Mouse (Mus musculus): ENCODE measurements around the gene Sh3rf3. TPM values are rescaled to one million over a fixed set of nuclear protein-coding genes. Genes with fewer than 3 reads are reported as not detected.

Sh3rf3 gene
- polyA plus RNA-seq, 1 experiment from 2014 or later: 1.1 TPM

GRCm38 (mm10) chr10:59019302-59019973 lies 206.3 kb downstream of the Sh3rf3 start:
- no peaks in the 10 kb centered on the region for H3K27me3 ChIP-seq (replicated peaks)
- no peaks in the 10 kb centered on the region for H3K9me3 ChIP-seq
- no peaks in the 10 kb centered on the region for H3K4me1 ChIP-seq
- WGBS: 58% methylated on average over 3 of the region's 3 CpGs
- H3K9ac ChIP-seq: no peak overlapping the region
- H3K36me3 ChIP-seq: no peaks in the 10 kb centered on the region
- ATAC-seq (ENCODE audit: insufficient read depth, low FRiP score, low read depth): no peak
- no peak overlapping the region for H3K27ac ChIP-seq
- H3K4me2 ChIP-seq: no peak overlapping the region
- no peak overlapping the region for H3K4me3 ChIP-seq (replicated peaks)

GRCm38 (mm10) chr10:59050434-59050833 lies 237.3 kb downstream of the Sh3rf3 start:
- no peak overlapping the region for H3K4me2 ChIP-seq
- no peak overlapping the region for H3K9ac ChIP-seq
- WGBS: 84% methylated on average over 4 of the region's 4 CpGs
- H3K4me1 ChIP-seq: no peaks in the 10 kb centered on the region
- H3K4me3 ChIP-seq (replicated peaks): no peak overlapping the region
- no peaks in the 10 kb centered on the region for H3K9me3 ChIP-seq
- no peak overlapping the region for H3K27ac ChIP-seq
- no peak for ATAC-seq (ENCODE audit: insufficient read depth, low FRiP score, low read depth)
- no peaks in the 10 kb centered on the region for H3K36me3 ChIP-seq
- no peaks in the 10 kb centered on the region for H3K27me3 ChIP-seq (replicated peaks)

- Histone ChIP-seq H3K4me3 (replicated peaks) (no peak overlapping the region), H3K4me1 (no peaks in the 10 kb centered on the region), H3K36me3 (no peaks in the 10 kb centered on the region), H3K9me3 (no peaks in the 10 kb centered on the region), H3K27me3 (replicated peaks) (no peaks in the 10 kb centered on the region), H3K4me2 (no peak overlapping the region), H3K9ac (no peak overlapping the region), H3K27ac (no peak overlapping the region)
- 36% methylated on average over 6 of the region's 6 CpGs for WGBS
- no peak for ATAC-seq (ENCODE audit: insufficient read depth, low FRiP score, low read depth)
Measured at GRCm38 (mm10) chr10:59056294-59056693, 243.1 kb downstream of the Sh3rf3 start.

- ATAC-seq (ENCODE audit: insufficient read depth, low FRiP score, low read depth): no peak
- Histone ChIP-seq H3K36me3 (no peaks in the 10 kb centered on the region), H3K4me1 (no peaks in the 10 kb centered on the region), H3K27ac (no peak overlapping the region), H3K27me3 (replicated peaks) (no peaks in the 10 kb centered on the region), H3K9ac (no peak overlapping the region), H3K4me2 (no peak overlapping the region), H3K4me3 (replicated peaks) (no peak overlapping the region), H3K9me3 (no peaks in the 10 kb centered on the region)
- 62% methylated on average over 6 of the region's 6 CpGs for WGBS
Measured at GRCm38 (mm10) chr10:59066804-59067203, 253.6 kb downstream of the Sh3rf3 start.

- Histone ChIP-seq H3K4me1 (no peaks in the 10 kb centered on the region), H3K27me3 (replicated peaks) (no peaks in the 10 kb centered on the region), H3K9me3 (no peaks in the 10 kb centered on the region), H3K4me2 (no peak overlapping the region), H3K4me3 (replicated peaks) (no peak overlapping the region), H3K36me3 (no peaks in the 10 kb centered on the region), H3K9ac (no peak overlapping the region), H3K27ac (no peak overlapping the region)
- no peak for ATAC-seq (ENCODE audit: insufficient read depth, low FRiP score, low read depth)
- 55% methylated on average over 4 of the region's 4 CpGs for WGBS
Measured at GRCm38 (mm10) chr10:59072827-59073226, 259.7 kb downstream of the Sh3rf3 start.

- H3K9ac ChIP-seq: no peak overlapping the region
- no peak overlapping the region for H3K27ac ChIP-seq
- H3K36me3 ChIP-seq: no peaks in the 10 kb centered on the region
- no peak overlapping the region for H3K4me2 ChIP-seq
- H3K4me3 ChIP-seq (replicated peaks): no peak overlapping the region
- ATAC-seq (ENCODE audit: insufficient read depth, low FRiP score, low read depth): no peak
- 83% methylated on average over 10 of the region's 10 CpGs for WGBS
- no peaks in the 10 kb centered on the region for H3K9me3 ChIP-seq
- H3K27me3 ChIP-seq (replicated peaks): no peaks in the 10 kb centered on the region
- no peaks in the 10 kb centered on the region for H3K4me1 ChIP-seq
Measured at GRCm38 (mm10) chr10:59076681-59077080, 263.5 kb downstream of the Sh3rf3 start.

GRCm38 (mm10) chr10:59077909-59078308 lies 264.8 kb downstream of the Sh3rf3 start:
- Histone ChIP-seq H3K4me2 (no peak overlapping the region), H3K4me3 (replicated peaks) (no peak overlapping the region), H3K9ac (no peak overlapping the region), H3K9me3 (no peaks in the 10 kb centered on the region), H3K27me3 (replicated peaks) (no peaks in the 10 kb centered on the region), H3K4me1 (no peaks in the 10 kb centered on the region), H3K27ac (no peak overlapping the region), H3K36me3 (no peaks in the 10 kb centered on the region)
- no peak for ATAC-seq (ENCODE audit: insufficient read depth, low FRiP score, low read depth)
- WGBS: 78% methylated on average over 10 of the region's 10 CpGs

GRCm38 (mm10) chr10:59085604-59086003 lies 272.4 kb downstream of the Sh3rf3 start:
- Histone ChIP-seq H3K4me3 (replicated peaks) (no peak overlapping the region), H3K27me3 (replicated peaks) (no peaks in the 10 kb centered on the region), H3K27ac (no peak overlapping the region), H3K4me2 (no peak overlapping the region), H3K4me1 (no peaks in the 10 kb centered on the region), H3K9me3 (no peaks in the 10 kb centered on the region), H3K36me3 (no peaks in the 10 kb centered on the region), H3K9ac (no peak overlapping the region)
- ATAC-seq (ENCODE audit: insufficient read depth, low FRiP score, low read depth): no peak
- 94% methylated on average over 5 of the region's 5 CpGs for WGBS

GRCm38 (mm10) chr10:59086578-59086977 lies 273.4 kb downstream of the Sh3rf3 start:
- Histone ChIP-seq H3K36me3 (no peaks in the 10 kb centered on the region), H3K27ac (no peak overlapping the region), H3K4me3 (replicated peaks) (no peak overlapping the region), H3K4me2 (no peak overlapping the region), H3K9ac (no peak overlapping the region), H3K9me3 (no peaks in the 10 kb centered on the region), H3K4me1 (no peaks in the 10 kb centered on the region), H3K27me3 (replicated peaks) (no peaks in the 10 kb centered on the region)
- WGBS: 82% methylated on average over 5 of the region's 5 CpGs
- ATAC-seq (ENCODE audit: insufficient read depth, low FRiP score, low read depth): no peak

GRCm38 (mm10) chr10:59089861-59090621 lies 276.9 kb downstream of the Sh3rf3 start:
- Histone ChIP-seq H3K9me3 (no peaks in the 10 kb centered on the region), H3K36me3 (no peaks in the 10 kb centered on the region), H3K27ac (no peak overlapping the region), H3K4me3 (replicated peaks) (no peak overlapping the region), H3K27me3 (replicated peaks) (no peaks in the 10 kb centered on the region), H3K9ac (no peak overlapping the region), H3K4me1 (no peaks in the 10 kb centered on the region), H3K4me2 (no peak overlapping the region)
- 67% methylated on average over 14 of the region's 14 CpGs for WGBS
- no peak for ATAC-seq (ENCODE audit: insufficient read depth, low FRiP score, low read depth)

GRCm38 (mm10) chr10:59090622-59090971 lies 277.4 kb downstream of the Sh3rf3 start:
- no peak overlapping the region for H3K4me3 ChIP-seq (replicated peaks)
- no peaks in the 10 kb centered on the region for H3K36me3 ChIP-seq
- no peaks in the 10 kb centered on the region for H3K27me3 ChIP-seq (replicated peaks)
- H3K4me2 ChIP-seq: no peak overlapping the region
- H3K27ac ChIP-seq: no peak overlapping the region
- no peak for ATAC-seq (ENCODE audit: insufficient read depth, low FRiP score, low read depth)
- no peak overlapping the region for H3K9ac ChIP-seq
- no peaks in the 10 kb centered on the region for H3K4me1 ChIP-seq
- no peaks in the 10 kb centered on the region for H3K9me3 ChIP-seq
- 60% methylated on average over 7 of the region's 7 CpGs for WGBS

- 87% methylated on average over 8 of the region's 8 CpGs for WGBS
- Histone ChIP-seq H3K27ac (no peak overlapping the region), H3K27me3 (replicated peaks) (no peaks in the 10 kb centered on the region), H3K9me3 (no peaks in the 10 kb centered on the region), H3K4me3 (replicated peaks) (no peak overlapping the region), H3K9ac (no peak overlapping the region), H3K4me2 (no peak overlapping the region), H3K4me1 (no peaks in the 10 kb centered on the region), H3K36me3 (no peaks in the 10 kb centered on the region)
- ATAC-seq (ENCODE audit: insufficient read depth, low FRiP score, low read depth): no peak
Measured at GRCm38 (mm10) chr10:59091556-59091955, 278.4 kb downstream of the Sh3rf3 start.
